Mouse (Mus musculus) lung, postnatal 14 days (tissue): ENCODE results near the gene Olfr1115.
"Not testable (repeated sequence)": the region's sequence is repeated elsewhere in the genome, so short reads cannot be mapped to it uniquely, and the experiment has no call there.

Source experiments
- DNase-seq: peaks from one replicate; pipeline ENCODE4 v3.0.0; 2021

The Olfr1115 gene

DNA sequence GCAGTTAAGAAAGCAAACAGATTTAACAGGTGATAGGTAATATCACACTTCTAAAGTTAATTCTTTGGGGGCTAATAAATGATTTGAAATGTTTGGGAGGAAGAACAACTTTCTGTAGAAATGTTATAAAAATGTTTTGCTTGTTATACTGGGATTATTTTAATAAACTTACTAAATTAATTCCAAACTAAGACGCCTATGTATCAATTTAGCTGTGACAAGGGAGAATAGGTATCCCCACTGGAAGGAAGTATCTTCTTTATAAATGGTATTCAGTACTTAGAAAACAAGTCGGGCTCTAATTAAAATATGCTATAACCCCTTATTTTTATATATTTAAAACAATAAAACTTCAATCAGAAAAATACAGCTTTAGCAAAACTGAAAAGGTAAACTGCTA lies at the start of gene Olfr1115:
Gene Olfr1115 (plus strand): TSS at position 301 of the 400 bp plus-strand sequence.
- no peak for DNase-seq

DNA sequence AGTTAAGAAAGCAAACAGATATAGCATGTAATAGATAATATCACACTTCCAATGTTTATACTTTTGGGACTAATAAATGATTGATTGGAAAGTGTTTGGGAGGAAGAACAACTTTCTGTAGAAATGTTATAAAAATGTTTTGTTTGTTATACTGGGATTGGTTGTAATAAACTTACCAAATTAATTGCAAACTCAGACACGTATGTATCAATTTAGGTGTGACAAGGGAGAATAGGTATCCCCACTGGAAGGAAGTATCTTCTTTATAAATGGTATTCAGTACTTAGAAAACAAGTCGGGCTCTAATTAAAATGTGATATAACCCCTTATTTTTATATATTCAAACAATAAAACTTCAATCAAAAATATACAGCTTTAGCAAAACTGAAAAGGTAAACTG lies 39.1 kb upstream of the Olfr1115 start, which contains the start of gene Olfr1113:
Gene Olfr1113 (plus strand): TSS at position 301 of the 400 bp plus-strand sequence.
- no peak for DNase-seq

- no peak for DNase-seq
Observed at GRCm38 (mm10) chr2:87267234-87267633, 19.4 kb downstream of the Olfr1115 start, which contains the start of gene Olfr1116. TSS of gene Olfr1116 (plus strand) at chr2:87267534.

DNA sequence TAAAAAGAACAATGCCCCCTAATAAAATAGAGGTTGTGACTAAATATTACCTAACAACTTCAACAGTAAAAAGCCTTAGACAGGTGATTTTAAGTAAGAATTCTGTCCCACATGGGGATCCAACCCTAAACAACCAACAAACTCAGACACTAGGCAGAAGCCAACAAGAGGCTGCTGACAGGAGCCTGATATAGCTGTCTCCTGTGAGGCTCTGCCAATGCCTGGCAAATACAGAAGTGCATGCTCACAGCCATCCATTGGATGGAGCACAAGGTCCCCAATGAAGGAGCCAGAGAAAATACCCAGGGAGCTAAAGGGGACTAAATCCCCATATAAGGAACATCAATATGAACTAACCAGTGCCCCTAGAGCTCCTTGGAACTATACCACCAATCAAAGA lies 46.2 kb downstream of the Olfr1115 start:
- DNase-seq, result not testable (repeated sequence)
